Mouse (Mus musculus) cerebellum, postnatal 14 days (tissue): ENCODE results near the gene Sp6.

ENCODE experiments used
- DNase-seq, 2 experiments: peaks; one replicate each; pipeline ENCODE4 v3.0.0; 2021; ENCODE audit warnings: mixed read lengths in 2 of 2

The Sp6 gene

DNA sequence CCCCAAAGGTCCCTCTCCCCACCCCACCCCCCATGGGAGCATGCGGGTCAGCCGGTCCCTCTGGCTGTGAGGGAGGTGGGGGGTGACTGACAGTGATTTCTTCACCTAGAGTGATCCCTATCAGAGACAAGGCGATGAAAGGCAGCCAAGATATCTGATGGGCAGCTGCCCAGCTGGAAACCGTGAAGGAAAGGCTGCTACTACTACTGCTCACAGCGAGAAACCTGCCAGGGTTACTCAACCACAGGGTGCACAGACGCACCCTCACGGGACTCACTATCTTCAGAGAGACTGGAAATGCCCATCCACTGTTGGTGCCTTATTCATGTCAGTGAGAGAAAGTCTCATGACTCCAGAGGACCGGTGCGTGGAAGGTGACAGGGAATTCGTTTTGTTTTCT lies 11.8 kb downstream of the Sp6 start:
- no peak for DNase-seq

DNA sequence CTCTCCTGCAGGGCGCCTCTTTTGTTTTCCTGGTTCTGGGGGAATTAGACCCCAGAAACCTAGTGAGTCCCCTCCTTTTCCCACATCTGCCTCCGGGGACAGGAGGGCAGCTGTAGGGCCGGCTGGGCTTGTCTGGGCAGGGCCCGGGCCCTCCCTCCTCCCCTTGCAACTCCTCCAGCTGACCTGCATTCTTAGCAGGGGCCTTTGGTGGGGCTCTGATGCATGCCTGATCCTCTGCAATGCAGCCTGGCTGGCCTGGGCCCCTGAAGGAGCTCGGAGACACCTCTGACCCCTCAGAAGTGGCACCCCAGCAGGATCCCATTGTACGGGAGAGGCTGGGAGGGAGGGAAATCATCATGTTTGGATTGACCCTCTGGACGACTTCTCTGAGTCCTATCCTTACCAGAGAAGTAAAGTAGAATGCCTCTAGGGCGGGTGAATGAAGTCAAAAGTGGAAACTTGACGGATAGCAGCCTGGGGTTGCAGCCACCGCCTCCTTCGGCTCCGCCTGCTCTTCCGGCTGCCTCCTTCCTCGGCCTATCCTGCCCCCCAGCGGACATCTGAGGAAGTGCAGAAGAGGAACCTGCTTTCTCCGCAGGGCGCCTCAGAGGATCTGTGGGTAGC lies 12.6 kb downstream of the Sp6 start:
- peak; percentile 90 to 96 for DNase-seq

DNA sequence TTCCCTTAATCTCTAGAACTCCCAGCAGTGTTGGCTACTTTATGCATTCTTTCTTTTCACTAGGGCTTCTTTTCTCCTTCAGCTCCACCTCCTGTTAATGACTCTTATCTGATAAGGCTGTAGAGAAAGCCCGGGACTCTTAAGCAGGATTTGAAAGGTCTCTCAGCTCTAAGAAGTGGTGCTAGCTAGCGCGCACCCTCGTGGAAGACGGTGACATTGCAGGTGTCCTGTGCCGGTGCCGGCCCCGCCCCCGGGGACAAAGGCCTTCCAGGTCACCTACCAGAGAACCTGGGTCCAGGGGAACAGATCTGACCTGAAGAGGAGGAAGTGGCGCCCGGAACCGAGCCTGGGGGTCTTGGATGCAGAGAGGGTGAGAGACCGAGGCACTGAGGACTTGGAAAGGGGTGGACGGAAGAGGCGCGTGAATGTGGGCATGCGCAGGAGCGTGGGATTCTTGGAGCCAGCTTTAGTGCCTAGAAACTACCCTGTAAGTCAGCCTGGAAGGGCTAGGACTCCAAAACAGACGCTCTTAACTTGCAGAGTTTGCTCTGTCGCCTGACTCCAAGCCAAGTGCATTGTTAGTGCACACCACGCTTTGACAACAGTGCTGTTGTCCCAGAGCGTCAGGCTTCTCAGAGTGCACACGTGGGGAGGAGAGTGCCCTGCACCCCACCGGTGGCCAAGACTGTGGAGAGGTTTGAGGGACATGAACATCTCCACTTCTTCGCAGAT lies 16.7 kb downstream of the Sp6 start, which contains the start of gene Scrn2:
TSS of gene Scrn2 (plus strand) at position 253 of the 732 bp plus-strand sequence.
- DNase-seq, result peak; percentile 89 to 90

DNA sequence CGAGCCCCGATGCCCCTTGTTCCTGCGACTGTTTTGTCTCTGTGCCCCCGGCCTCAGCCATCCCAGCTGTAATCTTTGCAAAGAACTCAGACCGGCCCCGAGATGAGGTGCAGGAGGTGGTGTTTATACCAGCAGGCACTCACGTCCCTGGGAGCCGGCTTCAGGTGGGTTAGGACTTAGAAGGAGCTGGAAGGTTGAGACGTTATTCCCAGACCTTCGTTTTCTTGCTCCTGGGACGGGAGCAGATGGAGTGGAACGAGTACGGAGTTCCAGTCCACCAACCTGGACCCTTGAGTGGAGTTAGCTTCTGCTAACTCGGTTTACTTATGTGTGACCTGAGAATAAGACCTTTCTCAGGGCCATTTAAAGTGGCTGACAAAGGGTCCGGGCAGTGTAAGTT lies 17.2 kb downstream of the Sp6 start:
- DNase-seq, result no peak

DNA sequence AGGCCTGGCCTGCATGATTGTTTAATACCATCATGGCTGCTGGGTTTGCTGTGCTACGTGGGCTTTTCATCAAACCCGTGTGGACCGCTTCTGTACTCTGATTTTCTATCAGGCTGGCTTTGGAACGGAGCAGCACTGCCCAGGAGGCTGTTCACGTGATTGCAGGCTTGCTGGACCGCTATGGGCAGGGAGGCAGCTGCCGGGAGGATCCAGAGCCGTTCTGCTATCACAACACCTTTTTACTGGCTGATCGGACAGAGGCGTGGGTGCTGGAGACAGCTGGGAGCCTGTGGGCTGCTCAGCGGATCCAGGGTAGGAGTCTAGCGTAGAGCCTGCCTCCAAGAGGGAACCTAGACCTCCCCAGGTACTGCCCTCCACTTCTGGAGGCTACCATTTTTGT lies 18.8 kb downstream of the Sp6 start:
- no peak for DNase-seq

DNA sequence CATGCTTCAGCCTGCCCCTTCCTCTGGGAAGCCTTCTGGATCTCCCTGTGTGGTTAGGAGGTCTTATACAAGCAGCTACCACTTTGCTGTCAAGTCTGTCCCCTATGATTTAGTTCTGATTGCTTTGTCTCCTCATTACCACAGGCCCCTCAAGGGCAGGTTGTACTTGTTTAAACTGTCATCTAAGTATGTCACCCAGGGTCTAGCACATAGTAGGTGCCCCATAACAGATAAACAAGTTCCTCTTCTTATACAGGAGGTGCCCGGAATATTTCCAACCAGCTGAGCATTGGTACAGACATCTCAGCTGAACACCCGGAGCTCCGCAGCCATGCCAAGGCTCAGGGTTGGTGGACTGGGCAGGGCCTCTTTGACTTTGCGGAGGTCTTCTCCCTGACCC lies 19.3 kb downstream of the Sp6 start:
- no peak for DNase-seq

DNA sequence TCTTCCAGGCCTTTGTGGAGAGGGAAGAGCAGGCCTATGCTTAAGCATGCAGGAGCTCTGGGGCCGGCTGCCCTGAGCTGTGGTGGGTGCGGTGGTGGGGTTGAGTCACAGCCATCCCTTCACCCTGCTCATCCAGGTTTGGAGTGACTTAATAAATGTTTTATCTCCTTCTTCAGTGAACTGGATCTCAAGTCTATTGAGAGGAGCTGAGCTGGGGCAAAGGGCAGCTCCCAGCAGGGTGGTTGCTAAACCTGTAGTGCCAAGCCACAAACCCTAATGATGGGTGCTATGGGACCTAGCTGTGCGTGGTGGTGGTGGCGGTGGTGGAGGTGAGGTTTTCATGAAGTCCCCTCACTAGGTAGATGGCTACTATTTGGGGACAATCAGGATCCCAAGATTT lies 20.6 kb downstream of the Sp6 start:
- no peak for DNase-seq

DNA sequence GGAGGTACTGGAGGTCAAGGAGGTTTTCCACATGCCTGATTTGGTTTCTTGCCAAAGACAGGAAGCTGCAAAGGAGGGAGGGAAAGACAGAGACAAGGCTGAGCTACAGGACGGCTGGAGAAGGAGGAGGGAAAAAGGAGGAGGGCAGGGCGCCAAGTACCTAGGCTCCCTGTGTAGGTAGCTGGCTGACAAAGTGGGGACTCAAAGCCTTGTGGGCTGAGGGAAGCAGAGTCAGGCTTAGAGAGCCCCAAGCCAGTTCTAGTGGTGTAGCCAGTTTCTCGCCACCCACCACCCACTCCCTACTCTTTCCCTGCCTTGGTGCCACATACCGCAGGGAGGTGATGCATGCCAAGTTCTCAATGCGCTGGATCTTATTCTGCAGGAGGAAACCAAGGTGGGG lies 22.9 kb downstream of the Sp6 start:
- DNase-seq, result peak; percentile 73 to 83

DNA sequence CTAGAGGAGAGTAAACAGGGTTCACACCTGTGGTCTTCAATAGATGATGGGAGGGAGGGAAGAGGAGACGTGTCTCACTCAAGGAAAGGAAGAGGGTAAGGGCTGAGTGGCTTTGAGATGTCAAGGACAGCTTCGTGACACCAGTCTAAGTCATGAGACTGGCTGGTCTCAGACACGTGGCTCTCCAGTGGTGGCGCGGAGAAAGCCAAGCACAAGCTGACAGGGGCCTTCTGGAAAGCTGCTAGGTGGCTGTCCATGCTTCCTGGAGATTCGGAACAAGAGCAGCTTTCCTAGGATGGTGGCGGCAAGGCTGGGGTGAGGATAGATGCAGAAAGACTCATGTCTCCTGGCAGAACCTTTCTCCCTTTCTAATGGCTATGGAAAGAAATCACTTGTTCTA lies 25.7 kb downstream of the Sp6 start:
- DNase-seq, result no peak

DNA sequence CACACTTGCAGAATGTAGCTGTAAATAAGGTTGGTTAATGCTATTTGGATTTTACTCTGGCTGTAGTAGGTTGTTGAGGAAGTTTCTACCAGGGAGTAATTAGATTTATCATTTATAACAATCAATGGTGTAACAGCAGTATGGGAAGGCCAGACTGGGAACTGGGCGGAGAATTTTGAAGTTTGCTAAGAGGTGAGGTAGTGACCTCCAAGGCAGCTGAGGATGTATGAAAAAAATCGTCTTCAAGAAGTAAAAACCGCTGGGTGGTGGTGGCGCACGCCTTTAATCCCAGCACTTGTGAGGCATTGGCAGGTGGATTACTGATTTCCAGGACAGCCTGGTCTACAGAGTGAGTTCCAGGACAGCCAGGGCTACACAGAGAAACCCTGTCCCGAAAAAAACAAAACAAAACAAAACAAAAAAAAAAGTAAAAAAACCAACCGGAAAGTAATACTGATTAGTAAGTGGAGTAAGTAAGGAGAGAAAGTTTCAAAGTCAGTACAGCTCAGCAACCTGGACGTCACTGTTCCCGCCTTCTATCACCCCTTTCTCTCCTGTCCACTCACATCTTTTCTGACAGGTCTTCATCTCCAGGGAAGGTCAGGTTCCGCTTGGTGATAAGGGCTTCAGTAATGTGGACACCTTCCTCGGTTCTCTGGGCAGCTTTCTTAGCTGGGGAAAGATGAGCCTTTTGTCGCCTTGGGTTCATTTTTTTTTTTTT lies 27.3 kb downstream of the Sp6 start:
- DNase-seq, result no peak

DNA sequence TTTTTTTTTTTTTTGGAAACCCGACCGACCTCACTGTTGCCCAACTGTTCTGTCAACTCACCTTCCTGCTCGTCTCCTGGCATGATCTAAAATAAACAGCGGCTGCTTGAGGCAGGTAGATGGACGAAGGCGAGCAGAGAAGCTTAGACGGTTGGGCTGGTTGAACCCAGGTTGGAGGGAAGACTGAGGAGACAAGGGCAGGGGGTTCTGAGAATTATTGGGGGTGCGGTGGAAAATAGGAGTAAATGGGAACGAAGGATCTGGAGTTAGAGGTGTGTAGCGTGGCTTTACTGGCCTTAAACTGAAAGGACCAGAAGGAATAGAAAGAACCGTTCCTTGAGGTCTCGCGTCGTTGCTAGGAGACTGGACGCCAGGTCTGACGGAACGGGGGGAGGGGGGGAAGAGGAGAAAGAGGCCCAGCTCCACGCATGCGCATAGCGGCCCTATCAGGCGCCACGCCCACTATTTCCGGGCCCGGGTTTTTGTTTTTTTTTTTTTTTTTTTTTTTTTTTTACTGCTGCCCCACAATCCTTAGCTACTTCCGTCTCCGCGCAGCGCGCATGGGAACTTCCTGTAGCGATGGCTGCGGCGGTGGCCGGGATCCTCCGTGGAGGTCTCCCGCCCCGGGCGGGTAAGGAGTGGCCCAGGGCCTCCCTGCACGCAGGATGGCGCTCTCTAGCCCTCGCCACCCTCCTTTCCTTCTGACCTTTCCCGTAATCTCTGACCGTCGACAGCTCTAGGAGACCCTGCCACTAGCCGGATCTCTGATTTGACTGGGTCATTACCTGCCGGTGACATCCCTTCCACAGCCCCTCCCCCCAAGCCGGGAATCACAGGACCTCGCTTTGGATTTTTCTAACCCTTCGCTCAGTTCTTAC lies 28.1 kb downstream of the Sp6 start, which contains the start of the genes Lrrc46 and Mrpl10:
TSS of gene Lrrc46 (minus strand) at position 386 of the 878 bp plus-strand sequence.
TSS of gene Mrpl10 (plus strand) at position 539 of the 878 bp plus-strand sequence.
- peak; percentile 94 to 97 for DNase-seq

DNA sequence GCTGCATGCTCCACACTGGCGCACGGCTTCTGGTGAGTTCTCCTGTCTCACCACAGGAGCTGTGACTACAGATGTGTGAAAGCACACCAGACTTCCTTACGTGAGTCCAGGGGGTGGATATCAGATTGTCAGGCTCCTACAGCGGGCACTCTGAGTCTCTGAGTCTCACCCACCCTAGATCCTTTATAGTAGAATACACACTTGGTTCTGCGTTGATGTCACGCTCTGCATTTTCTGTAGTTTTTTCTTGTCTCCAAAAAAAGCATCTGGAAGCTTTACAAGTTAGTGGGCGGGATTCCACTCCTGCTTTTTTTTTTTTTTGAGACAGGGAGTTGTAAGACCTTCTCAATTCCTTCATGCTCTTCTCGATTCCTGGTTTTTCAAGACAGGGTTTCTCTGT lies 31.7 kb downstream of the Sp6 start:
- no peak for DNase-seq

DNA sequence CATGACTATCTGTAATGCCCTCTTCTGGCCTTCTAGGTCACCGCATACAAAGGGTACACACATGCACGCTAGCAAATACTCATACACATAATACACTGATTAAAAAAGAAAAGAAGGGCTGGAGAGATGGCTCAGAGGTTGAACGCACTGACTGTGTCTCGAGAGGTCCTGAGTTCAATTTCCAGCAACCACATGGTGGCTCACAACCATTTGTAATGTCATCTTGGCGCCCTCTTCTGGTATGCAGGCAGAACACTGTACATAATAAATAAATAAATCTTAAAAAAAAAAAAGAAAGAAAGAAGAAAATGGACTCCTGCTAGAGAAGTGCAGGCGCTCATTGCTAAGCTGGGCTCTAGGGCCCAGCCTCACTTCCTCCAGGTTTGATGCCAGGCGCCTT lies 32.7 kb downstream of the Sp6 start:
- no peak for DNase-seq

DNA sequence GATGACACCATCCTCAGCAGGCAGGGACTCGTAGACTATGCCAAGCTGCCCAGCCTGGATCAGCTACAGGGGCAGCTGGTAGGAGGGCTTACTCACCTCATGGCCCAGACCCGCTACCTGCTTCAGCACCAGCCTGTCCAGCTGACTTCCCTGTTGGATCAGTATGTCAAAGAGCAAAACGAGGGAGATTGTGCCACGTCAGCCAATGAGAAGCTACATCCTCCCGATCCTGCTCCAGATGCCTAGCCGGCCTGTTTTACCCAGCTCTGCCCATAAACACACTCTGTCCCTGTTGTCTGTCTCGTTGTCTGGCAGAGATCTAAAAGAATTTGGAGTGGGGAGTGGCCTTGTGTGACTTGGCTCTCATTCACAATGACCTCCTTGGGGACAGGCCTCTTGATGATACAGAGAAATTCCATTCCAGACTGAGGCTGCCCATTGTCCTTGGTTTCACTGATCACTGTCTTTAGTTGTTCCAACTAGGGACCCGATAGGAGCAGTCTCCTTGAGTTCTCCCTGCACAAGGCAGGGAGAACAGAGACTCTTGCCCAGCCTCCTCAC lies 35.0 kb downstream of the Sp6 start:
- DNase-seq, result no peak

DNA sequence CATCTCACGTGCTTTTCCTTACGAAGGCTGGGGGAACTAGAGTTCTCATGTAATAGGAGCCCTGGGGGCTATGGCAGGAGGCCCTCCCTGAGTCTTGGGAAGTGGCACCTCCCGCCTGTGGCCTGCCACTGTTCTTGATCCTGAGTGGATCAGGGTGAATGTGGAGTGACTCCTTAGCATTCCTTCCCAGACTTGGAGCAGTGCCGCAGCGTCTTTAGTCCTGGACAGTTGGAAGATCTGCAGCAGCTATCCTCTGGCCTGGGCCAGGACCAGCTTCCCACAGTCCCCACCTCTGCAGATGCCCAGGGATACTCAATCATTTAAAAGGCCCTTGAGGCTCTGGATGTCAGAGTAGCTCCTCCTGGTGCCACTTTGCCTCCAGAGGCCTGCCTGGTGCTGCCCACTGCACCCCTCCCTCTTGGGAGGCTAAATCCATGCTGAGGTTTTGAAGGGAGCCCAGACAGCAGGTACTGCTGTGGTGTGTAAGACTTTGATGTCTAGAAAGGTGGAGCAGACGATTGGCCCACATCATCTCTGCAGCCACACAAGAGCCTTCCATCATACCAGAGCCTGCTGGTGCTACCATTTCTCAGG lies 36.4 kb downstream of the Sp6 start:
- no peak for DNase-seq

DNA sequence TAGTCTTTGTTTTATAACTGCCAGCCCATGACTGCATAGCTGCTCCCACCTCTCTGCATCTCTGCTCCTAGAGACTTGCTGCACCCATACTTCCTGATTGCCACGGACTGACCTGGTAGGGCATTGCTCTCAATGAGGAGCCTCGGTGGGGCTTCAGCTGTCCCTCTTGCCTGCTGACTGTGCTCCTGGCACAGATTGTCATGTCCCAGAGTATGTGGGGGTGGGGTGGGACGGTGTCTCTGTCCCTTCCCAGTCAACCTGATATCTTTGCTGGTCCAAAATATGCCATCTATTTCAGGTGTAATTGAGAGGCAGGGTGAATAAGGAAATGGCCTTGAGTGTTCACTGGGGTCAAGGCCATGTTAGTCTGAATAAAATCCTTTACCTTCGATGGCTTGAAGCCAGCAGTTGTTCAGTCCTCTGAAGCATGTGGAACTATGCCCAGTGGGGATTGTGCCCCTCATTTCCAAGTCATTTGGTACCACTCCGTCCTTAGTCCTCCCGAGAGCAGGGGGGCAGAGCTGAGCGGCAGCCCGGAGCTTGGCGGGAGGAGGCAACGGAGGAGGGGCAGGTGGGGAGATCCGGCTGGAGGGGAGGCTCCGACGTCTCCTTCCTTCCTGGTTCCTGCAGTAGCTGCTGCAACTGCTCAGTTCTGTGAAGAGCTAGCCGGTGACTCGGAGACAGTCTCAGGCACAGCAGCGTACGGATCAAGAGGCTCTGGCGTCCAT lies 37.2 kb downstream of the Sp6 start, which contains the start of gene Osbpl7:
TSS of gene Osbpl7 (plus strand) at position 413 of the 728 bp plus-strand sequence.
- peak; percentile 82 to 86 for DNase-seq

DNA sequence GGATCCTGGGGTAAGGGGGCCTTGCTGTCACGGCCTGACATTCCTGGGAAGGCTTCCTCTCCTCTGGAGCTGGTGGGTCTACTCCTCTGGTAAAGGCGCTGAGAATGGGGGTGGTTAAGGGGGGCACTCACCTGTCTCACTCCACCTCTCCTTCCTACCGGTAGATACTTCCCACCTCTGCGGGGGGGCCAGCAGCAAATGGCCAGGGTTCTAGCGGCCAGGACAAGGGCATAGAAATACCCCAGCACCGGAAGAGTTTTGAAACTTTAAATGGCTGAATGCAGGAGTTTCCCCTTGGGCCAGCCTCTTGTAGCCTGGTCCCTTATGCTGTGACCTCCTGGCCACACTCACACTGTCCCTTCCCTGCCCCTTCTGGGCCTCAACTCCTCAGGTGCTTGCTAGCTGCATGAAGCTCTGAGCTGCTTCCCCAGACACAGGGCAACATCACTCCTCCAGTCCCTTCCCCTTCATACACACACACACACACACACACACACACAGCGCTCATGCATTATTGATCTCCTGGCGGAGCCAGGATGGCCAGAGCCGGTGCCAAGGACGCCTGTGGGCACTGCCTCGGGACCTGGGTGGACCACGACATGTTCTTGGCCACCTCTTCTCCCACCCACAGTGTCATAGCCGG lies 37.9 kb downstream of the Sp6 start:
- DNase-seq, result peak; percentile 36 to 55

DNA sequence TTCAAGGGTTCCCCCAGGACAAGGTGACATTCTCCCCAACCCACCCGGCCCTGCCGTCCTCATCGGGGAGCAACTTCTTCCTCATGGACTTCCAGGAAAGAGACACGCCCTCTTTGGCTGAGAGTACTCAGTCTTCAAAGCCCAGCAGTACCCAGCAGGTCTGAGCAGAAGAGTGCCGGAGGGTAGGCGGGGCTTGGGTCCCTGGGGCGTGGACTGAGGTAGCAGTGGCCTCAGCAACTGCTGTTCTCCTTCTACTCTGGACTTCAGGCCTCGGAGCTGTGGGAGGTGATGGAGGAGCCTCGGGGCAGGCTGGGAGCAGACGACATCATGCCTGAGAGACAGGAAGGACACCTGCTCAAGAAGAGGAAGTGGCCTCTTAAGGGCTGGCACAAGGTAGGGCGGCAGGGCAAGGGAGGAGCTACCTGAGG lies 39.0 kb downstream of the Sp6 start:
- no peak for DNase-seq

DNA sequence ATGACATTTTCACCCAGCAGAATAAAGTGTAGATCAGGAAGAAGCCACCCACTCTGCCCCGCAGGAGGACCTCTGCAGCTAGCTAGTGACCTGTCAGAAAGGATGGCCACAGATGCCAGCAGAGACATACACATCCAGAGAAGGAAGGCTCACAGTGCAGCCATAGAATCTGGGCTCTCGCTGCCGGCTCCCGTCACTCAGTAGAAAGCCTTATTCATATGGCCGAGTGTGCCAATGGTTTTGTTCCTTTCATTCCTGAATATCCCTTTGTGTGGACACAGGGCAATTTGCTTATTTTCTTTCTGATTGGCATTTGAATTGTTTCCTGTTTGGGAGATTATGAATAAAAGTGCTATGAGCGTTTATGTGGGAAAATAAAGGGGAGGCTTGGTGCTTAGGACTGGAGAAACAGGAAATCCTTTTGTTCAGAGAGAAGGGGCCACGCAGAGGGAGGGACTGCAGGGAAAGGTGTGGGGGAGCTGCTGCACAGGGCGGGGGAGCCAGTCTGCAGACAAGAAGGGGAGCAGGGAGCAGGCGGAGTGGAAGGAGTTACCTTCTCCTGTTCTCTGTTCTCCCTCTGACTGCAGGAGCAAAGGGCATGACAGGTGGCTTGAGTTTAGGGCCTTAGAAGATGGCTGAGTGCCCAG lies 50.2 kb downstream of the Sp6 start:
- DNase-seq, result no peak

DNA sequence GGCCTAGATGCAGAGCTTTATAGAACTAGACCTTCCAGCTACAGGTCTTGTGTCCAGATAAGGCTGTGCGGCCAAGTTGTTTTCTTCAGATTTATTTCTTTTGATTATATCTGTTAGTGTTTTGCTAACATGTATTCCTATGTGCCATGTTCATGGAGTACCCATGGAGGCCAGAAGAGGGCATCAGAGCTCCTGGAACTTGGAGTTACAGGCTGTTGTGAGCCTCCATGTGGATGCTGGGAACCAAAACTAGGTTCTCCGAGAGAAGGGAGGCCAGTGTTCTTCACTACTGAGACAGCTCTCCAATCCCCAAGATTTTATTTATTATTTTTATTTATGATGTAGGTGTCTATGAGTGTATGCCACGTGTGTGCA lies 50.7 kb downstream of the Sp6 start:
- no peak for DNase-seq
